14 mouse cellular contexts compared by ENCODE assay signal in the genomic region with DNA sequence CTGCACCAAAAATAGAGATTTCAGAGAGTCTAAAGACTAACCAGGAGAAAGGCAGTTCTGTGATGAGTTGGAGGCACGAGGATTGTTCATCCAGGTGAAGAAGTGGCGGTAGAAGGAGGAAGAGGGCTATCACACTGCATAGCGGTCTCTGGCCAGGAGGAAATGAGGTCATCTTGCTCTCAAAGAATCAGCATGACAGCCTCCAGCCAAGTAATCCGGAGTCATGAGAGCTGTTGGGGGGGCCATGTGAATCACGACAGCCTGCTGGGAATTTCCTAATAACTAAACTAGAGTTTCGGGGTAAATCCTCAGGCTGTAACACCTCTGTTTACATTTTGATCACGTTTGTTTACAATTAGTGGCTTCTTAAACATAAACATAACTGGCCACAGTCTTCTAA. TPM values are rescaled to one million over a fixed set of nuclear protein-coding genes. Genes with fewer than 3 reads are reported as not detected.
DNase-seq lines count a peak whose midpoint lies in the region; ATAC-seq and TF ChIP-seq lines count a peak whose summit lies in the region.
"Had no signal": no experiment of that assay in that cellular context is flagged by ENCODE, and none has a peak within 500 bp of the region (broad histone marks: within the 10 kb centered on the region; RNA-seq: fewer than 3 reads in every experiment).

No protein-coding gene starts in this region.

- no peak overlapping the region for H3K27ac ChIP-seq in heart, embryonic 12.5 days (ENCODE audit: poor library complexity, severe bottlenecking)
- H3K27ac ChIP-seq: hindbrain, embryonic 10.5 days had no signal

- no peak overlapping the region for H3K9ac ChIP-seq in heart, embryonic 12.5 days
- H3K9ac ChIP-seq: forebrain, postnatal 0 days had no signal

- TF ChIP-seq CTCF in C2C12 (IDR thresholded peaks at IDR 0.05; ENCODE audit: control insufficient read depth, insufficient read depth, insufficient read length): no peak

- no peaks in the 10 kb centered on the region for H3K36me3 ChIP-seq in heart, embryonic 12.5 days
- H3K36me3 ChIP-seq in C2C12 (ENCODE audit: control insufficient read depth, insufficient read depth): peaks cover 12% of the 10 kb centered on the region
- H3K36me3 ChIP-seq: hindbrain, embryonic 10.5 days had no signal

- H3K79me3 ChIP-seq in C2C12 (ENCODE audit: low read depth): peaks cover 15% of the 10 kb centered on the region

- ATAC-seq in heart, embryonic 12.5 days (ENCODE audit: insufficient number of reproducible peaks, low FRiP score): no peak
- ATAC-seq in frontal cortex, adult (ENCODE audit: low TSS enrichment): no peak
- ATAC-seq: forebrain, postnatal 0 days; Patski had no signal

- H3K4me3 ChIP-seq in heart, embryonic 12.5 days: no peak overlapping the region
- H3K4me3 ChIP-seq in C2C12 (ENCODE audit: insufficient read depth, poor library complexity, severe bottlenecking): no peak overlapping the region
- H3K4me3 ChIP-seq: hindbrain, embryonic 10.5 days had no signal

- H3K4me2 ChIP-seq in heart, embryonic 12.5 days: no peak overlapping the region

- 44% methylated on average over 7 of the region's 7 CpGs for WGBS in heart, embryonic 12.5 days

- H3ac ChIP-seq in C2C12 (ENCODE audit: control insufficient read depth, insufficient read length, low read depth): no peak overlapping the region

- H3K27me3 ChIP-seq in heart, embryonic 12.5 days (replicated peaks): no peaks in the 10 kb centered on the region
- no peaks in the 10 kb centered on the region for H3K27me3 ChIP-seq in C2C12 (ENCODE audit: control insufficient read depth, insufficient read depth, insufficient read length)
- H3K27me3 ChIP-seq: Patski had no signal

- no peaks in the 10 kb centered on the region for H3K9me3 ChIP-seq in heart, embryonic 12.5 days (replicated peaks)
- H3K9me3 ChIP-seq: hindbrain, embryonic 10.5 days had no signal

- peak; percentile 33 to 43 for DNase-seq in heart, postnatal 10 days
- peak; percentile 74 for DNase-seq in 416B (ENCODE audit: low read depth)
- DNase-seq in lung, postnatal 36 days: peak; percentile 42
- DNase-seq in MN1 (ENCODE audit: low spot score): no peak
- DNase-seq: forebrain, postnatal 0 days; kidney, postnatal 14 days; layer of hippocampus, adult 9-11 months; liver; midbrain, embryonic 14.5 days had no signal

- H3K79me2 ChIP-seq in C2C12 (ENCODE audit: control insufficient read depth, insufficient read depth): peaks cover 26% of the 10 kb centered on the region

- peaks cover 12% of the 10 kb centered on the region for H3K4me1 ChIP-seq in heart, embryonic 12.5 days (replicated peaks)

- intact Hi-C loops in heart, postnatal 10 days (cut with DNase I): no loop called here

TF ChIP-seq in C2C12, 6 proteins besides CTCF, POLR2A, EP300 and RAD21:
- TF ChIP-seq MYOG (IDR thresholded peaks at IDR 0.05; ENCODE audit: control insufficient read depth, extremely low read depth, insufficient read length) (no peak), CEBPB (IDR thresholded peaks at IDR 0.05; ENCODE audit: low read depth) (peak; percentile 1)

RNA-seq across cellular contexts. Expression of gene Plau, which starts 2.3 kb away (rescaled TPM):
- total RNA-seq in heart, postnatal 10 days (2021): 1 to 10 TPM; 8.0 to 8.7 TPM
- polyA plus RNA-seq in heart, embryonic 12.5 days (2016; fragmentation: Nextera tagmentation; extraction: Ambion mirVana): 0.77 and 1.1 TPM in 2 replicates
- polyA plus RNA-seq in C2C12 (2012; fragmentation: generic; extraction: Trizol): 106 TPM

RNA-seq across cellular contexts. Expression of gene Camk2g, which starts 40.2 kb away (rescaled TPM):
- 10 to 100 TPM; 48.5 to 59.8 TPM for total RNA-seq in heart, postnatal 10 days (2021)
- 65.4 and 69.5 TPM in 2 replicates for polyA plus RNA-seq in heart, embryonic 12.5 days (2016; fragmentation: Nextera tagmentation; extraction: Ambion mirVana)
- polyA plus RNA-seq in C2C12 (2012; fragmentation: generic; extraction: Trizol): 74.2 TPM

Comparison
In these comparisons a context has a peak if more than half of its experiments do, and no peak if none do; other contexts are left out.
1. RNA of gene Plau, which starts 2.3 kb away (polyA plus RNA-seq): 106 TPM in C2C12 (single experiment); 0.77 to 1.1 TPM in heart, embryonic 12.5 days; every median in the first group is over 10 times any median in the second.